Comparison of ENCODE assay signal across 8 mouse cellular contexts in the genomic region with DNA sequence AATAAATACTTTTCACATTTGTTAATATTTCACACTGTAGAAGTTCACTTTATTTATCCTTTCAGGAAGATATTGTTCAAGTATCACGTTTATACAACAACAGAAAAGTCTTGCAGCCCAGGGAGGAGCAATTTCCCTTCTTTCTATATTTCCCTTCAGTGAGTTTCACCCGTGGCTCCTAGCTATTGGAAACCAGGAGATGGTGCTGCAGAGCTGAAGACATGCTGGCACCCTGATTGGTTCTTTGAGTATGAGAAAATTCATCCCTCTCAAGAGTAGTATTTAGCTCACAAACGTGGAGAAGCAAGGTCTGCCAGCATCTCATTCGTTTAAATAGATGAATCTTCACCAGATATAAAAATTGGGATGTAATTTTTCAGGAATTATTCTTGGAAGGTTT.
DNase-seq lines count a peak whose midpoint lies in the region; ATAC-seq and TF ChIP-seq lines count a peak whose summit lies in the region.

No protein-coding gene starts in this region.

- no peaks in the 10 kb centered on the region for H3K4me1 ChIP-seq in lung, embryonic 14.5 days (ENCODE audit: insufficient read depth)
- H3K4me1 ChIP-seq in cerebellum, adult 2 months (ENCODE audit: control insufficient read depth, insufficient read depth, low read length) = no peaks in the 10 kb centered on the region

- H3K27me3 ChIP-seq in lung, embryonic 14.5 days (ENCODE audit: insufficient read depth, low read length) = no peaks in the 10 kb centered on the region
- no peaks in the 10 kb centered on the region for H3K27me3 ChIP-seq in cerebellum, adult 2 months (ENCODE audit: control insufficient read depth, insufficient read depth, low read length)

- H3K9ac ChIP-seq in lung, embryonic 14.5 days = no peak overlapping the region

- no peaks in the 10 kb centered on the region for H3K36me3 ChIP-seq in lung, embryonic 14.5 days (ENCODE audit: insufficient read depth)

- intact Hi-C loops in heart, postnatal 10 days (cut with DNase I) = loop anchor here (1.0 to 5.0 kb wide), 2 partner anchors 264 to 346 kb away; a partner anchor contains a TSS
- intact Hi-C loops in heart, postnatal 14 days (cut with DNase I) = loop anchor here (1.0 kb wide), 1 partner anchor 346 kb away; no protein-coding TSS in a partner anchor

- no peak overlapping the region for H3K27ac ChIP-seq in lung, embryonic 14.5 days (ENCODE audit: low read depth)
- no peak overlapping the region for H3K27ac ChIP-seq in cerebellum, adult 2 months (ENCODE audit: insufficient read depth, low read length)

- peak; percentile 64 for TF ChIP-seq CTCF in lung, embryonic 14.5 days (IDR thresholded peaks at IDR 0.05; ENCODE audit: low read depth)
- TF ChIP-seq CTCF in cerebellum, adult 2 months (IDR thresholded peaks at IDR 0.05; ENCODE audit: borderline replicate concordance, insufficient read depth, low read depth, low read length) = no peak

- no peaks in the 10 kb centered on the region for H3K9me3 ChIP-seq in lung, embryonic 14.5 days (ENCODE audit: low read depth, low read length)

- peak; percentile 29 to 43 for DNase-seq in heart, postnatal 10 days
- no peak for DNase-seq in heart, adult 11 months
- DNase-seq in urinary bladder, postnatal 36 days (ENCODE audit: low spot score in 2 of 2) = peak; percentile 4 to 24
- DNase-seq in urinary bladder, postnatal 4 days (ENCODE audit: low spot score in 2 of 2) = no peak
- peak; percentile 37 to 57 for DNase-seq in heart, postnatal 14 days
- DNase-seq in lung, embryonic 14.5 days = peak; percentile 73
- no peak for DNase-seq in cerebellum, adult 2 months
- no peak for DNase-seq in natural killer cell, adult 2 months (ENCODE audit: low spot score in 2 of 2)

- TF ChIP-seq POLR2A in cerebellum, adult 2 months (IDR thresholded peaks at IDR 0.05; ENCODE audit: borderline replicate concordance, insufficient read depth, low read length) = no peak

- WGBS in lung, embryonic 14.5 days = 26% methylated on average over 4 of the region's 4 CpGs
- 22% methylated on average over 4 of the region's 4 CpGs for WGBS in cerebellum, adult 2 months

- no peak overlapping the region for H3K4me3 ChIP-seq in lung, embryonic 14.5 days (ENCODE audit: low read depth, low read length)
- H3K4me3 ChIP-seq in cerebellum, adult 2 months (replicated peaks; ENCODE audit: insufficient read depth, low read depth, low read length) = no peak overlapping the region

- ATAC-seq in lung, embryonic 14.5 days (ENCODE audit: insufficient read depth) = no peak

- no peak overlapping the region for H3K4me2 ChIP-seq in lung, embryonic 14.5 days

Comparison
In these comparisons a context has a peak if more than half of its experiments do, and no peak if none do; other contexts are left out.
1. DNase-seq: peak in heart, postnatal 10 days (2 of 2), urinary bladder, postnatal 36 days (2 of 2), heart, postnatal 14 days (2 of 2) and lung, embryonic 14.5 days (single experiment); none in heart, adult 11 months (single experiment), urinary bladder, postnatal 4 days (0 of 2), cerebellum, adult 2 months (0 of 2) and natural killer cell, adult 2 months (0 of 2).